Mouse (Mus musculus) left cerebral cortex, postnatal 25 days (tissue): ENCODE measurements around the gene Cops9. TPM values are rescaled to one million over a fixed set of nuclear protein-coding genes. Genes with fewer than 3 reads are reported as not detected.

ENCODE experiments used
- DNase-seq, 2 experiments: peaks; one replicate each; pipeline ENCODE4 v3.0.0; 2022; ENCODE audit warnings: low spot score in 2 of 2, mixed read lengths in 1 of 2
- intact Hi-C: fragments of 180-260 bp; cut with DNase I; formaldehyde crosslinking; loops from one replicate; pipeline ENCODE4 v1.15.1; 2025
- total RNA-seq, 2 experiments: library from RNA; stranded (reverse); gene quantifications; 2 replicates each; pipeline ENCODE4 v1.2.3; 2021

The Cops9 gene
- total RNA-seq, 2 experiments from 2014 or later, result 232 to 248 TPM

- intact Hi-C loops, result no loop called here
- DNase-seq, result no peak
Observed at GRCm38 (mm10) chr1:92616046-92616445, 25.7 kb downstream of the Cops9 start.

- intact Hi-C loops, result loop anchor here (2.0 to 5.0 kb wide), 2 partner anchors 34 to 142 kb away; partner anchors contain the start of genes Ndufa10 and Otos
- DNase-seq, result peak in 1 of 2 experiments; percentile 52
Observed at GRCm38 (mm10) chr1:92614516-92614915, 27.3 kb downstream of the Cops9 start.

- intact Hi-C loops, result loop anchor here (5.0 kb wide), 1 partner anchor 141 kb away; the partner anchor contains the start of gene Ndufa10
- no peak for DNase-seq
Observed at GRCm38 (mm10) chr1:92613175-92613574, 28.6 kb downstream of the Cops9 start.

- DNase-seq, result peak; percentile 61 to 71
- intact Hi-C loops, result loop anchor here (1.0 to 5.0 kb wide), 2 partner anchors 90 to 139 kb away; partner anchors contain the start of gene Ndufa10
Observed at GRCm38 (mm10) chr1:92611008-92611407, 30.8 kb downstream of the Cops9 start.

- DNase-seq, result no peak
- intact Hi-C loops, result loop anchor here (5.0 kb wide), 1 partner anchor 70 kb away; no protein-coding TSS in a partner anchor
Observed at GRCm38 (mm10) chr1:92607711-92608110, 34.1 kb downstream of the Cops9 start.

- no peak for DNase-seq
- intact Hi-C loops, result loop anchor here (5.0 kb wide), 1 partner anchor 68 kb away; no protein-coding TSS in a partner anchor
Observed at GRCm38 (mm10) chr1:92605482-92605881, 36.3 kb downstream of the Cops9 start, which contains the start of gene Olfr1410. Gene Olfr1410, plus strand, starts transcription at chr1:92605782.

- intact Hi-C loops, result no loop called here
- no peak for DNase-seq
Observed at GRCm38 (mm10) chr1:92596019-92596418, 45.8 kb downstream of the Cops9 start.

GRCm38 (mm10) chr1:92594111-92594510, 47.7 kb downstream of the Cops9 start, which contains the start of gene Olfr1411:
Gene Olfr1411, plus strand, starts transcription at chr1:92594411.
- no peak for DNase-seq
- intact Hi-C loops, result no loop called here

Other genes with a start within 250 kb of the Cops9 start
- gene Ndufa10, start 168.1 kb downstream of the Cops9 start, total RNA-seq, result 100 to 1,000 TPM; 212 to 217 TPM
- not detected for gene Olfr1416, start 156.9 kb downstream of the Cops9 start, total RNA-seq
- gene Olfr1415, start 145.9 kb downstream of the Cops9 start, total RNA-seq, result not detected
- not detected for gene Olfr1414, start 123.3 kb downstream of the Cops9 start, total RNA-seq
- not detected for gene Olfr1413, start 70.7 kb downstream of the Cops9 start, total RNA-seq
- gene Olfr1412, start 56.2 kb downstream of the Cops9 start, total RNA-seq, result not detected
- not detected for gene Olfr1411, start 47.6 kb downstream of the Cops9 start, total RNA-seq
- not detected for gene Olfr1410, start 36.2 kb downstream of the Cops9 start, total RNA-seq
- gene Olfr12, start 24.2 kb downstream of the Cops9 start, total RNA-seq, result not detected
- gene Otos, start 6.9 kb upstream of the Cops9 start, total RNA-seq, result not detected
- gene Gpc1, start 189.7 kb upstream of the Cops9 start, total RNA-seq, result 10 to 100 TPM; 73.8 to 81.8 TPM